8 mouse cellular contexts compared by ENCODE assay signal in genomic region chr2:19371390-19372158, GRCm38 (mm10). TPM values are rescaled to one million over a fixed set of nuclear protein-coding genes. Genes with fewer than 3 reads are reported as not detected.
DNase-seq lines count a peak whose midpoint lies in the region; ATAC-seq and TF ChIP-seq lines count a peak whose summit lies in the region.

TSS of gene Msrb2 (plus strand) at chr2:19371440.

- peak; percentile 84 for ATAC-seq in embryonic facial prominence, embryonic 11.5 days (replicated peaks; ENCODE audit: insufficient number of reproducible peaks, low FRiP score, low TSS enrichment, low read depth)
- peak; percentile 88 for ATAC-seq in granulocyte monocyte progenitor cell, adult 5-6 weeks (replicated peaks; ENCODE audit: poor library complexity, severe bottlenecking)
- ATAC-seq in intestine, postnatal 0 days: peak; percentile 92

- peak within 1 kb of the TSS; percentile 67 for H3K4me2 ChIP-seq in embryonic facial prominence, embryonic 11.5 days (ENCODE audit: low read depth, low read length)
- H3K4me2 ChIP-seq in intestine, postnatal 0 days (replicated peaks; ENCODE audit: low read depth): peak within 1 kb of the TSS; percentile 68

- intact Hi-C loops in left cerebral cortex, postnatal 36 days (cut with DNase I): no loop called here

- H3K9me3 ChIP-seq in embryonic facial prominence, embryonic 11.5 days (replicated peaks; ENCODE audit: control insufficient read depth, low read length): no peaks in the 10 kb centered on the region
- H3K9me3 ChIP-seq in intestine, postnatal 0 days (ENCODE audit: control insufficient read depth): no peaks in the 10 kb centered on the region
- no peaks in the 10 kb centered on the region for H3K9me3 ChIP-seq in midbrain, embryonic 10.5 days (replicated peaks)

- peak within 1 kb of the TSS; percentile 85 for H3K9ac ChIP-seq in embryonic facial prominence, embryonic 11.5 days (replicated peaks; ENCODE audit: low read length)
- H3K9ac ChIP-seq in intestine, postnatal 0 days (ENCODE audit: low read depth, low read length): peak within 1 kb of the TSS; percentile 76

- peak within 1 kb of the TSS; percentile 62 for H3K27ac ChIP-seq in embryonic facial prominence, embryonic 11.5 days (replicated peaks; ENCODE audit: low read depth, low read length)
- peak within 1 kb of the TSS; percentile 64 for H3K27ac ChIP-seq in intestine, postnatal 0 days (ENCODE audit: low read depth, low read length)
- peak within 1 kb of the TSS; percentile 91 for H3K27ac ChIP-seq in midbrain, embryonic 10.5 days (replicated peaks)

- peak within 1 kb of the TSS; percentile 75 for H3K4me3 ChIP-seq in embryonic facial prominence, embryonic 11.5 days (ENCODE audit: low read depth, low read length)
- peak within 1 kb of the TSS; percentile 82 for H3K4me3 ChIP-seq in intestine, postnatal 0 days (ENCODE audit: low read depth, low read length)
- peak within 1 kb of the TSS; percentile 79 for H3K4me3 ChIP-seq in midbrain, embryonic 10.5 days

- H3K36me3 ChIP-seq in embryonic facial prominence, embryonic 11.5 days (replicated peaks; ENCODE audit: control insufficient read depth, insufficient read depth, low read depth, low read length): no peaks in the 10 kb centered on the region
- H3K36me3 ChIP-seq in intestine, postnatal 0 days (ENCODE audit: control insufficient read depth, insufficient read depth): no peaks in the 10 kb centered on the region
- H3K36me3 ChIP-seq in midbrain, embryonic 10.5 days: no peaks in the 10 kb centered on the region

- no peaks in the 10 kb centered on the region for H3K4me1 ChIP-seq in embryonic facial prominence, embryonic 11.5 days (ENCODE audit: control insufficient read depth, insufficient read depth, low read length)
- H3K4me1 ChIP-seq in intestine, postnatal 0 days (replicated peaks; ENCODE audit: control insufficient read depth, insufficient read depth, low read length): no peaks in the 10 kb centered on the region
- peaks cover 17% of the 10 kb centered on the region for H3K4me1 ChIP-seq in midbrain, embryonic 10.5 days

- peak; percentile 82 for TF ChIP-seq CTCF in intestine, postnatal 0 days (IDR thresholded peaks at IDR 0.05; ENCODE audit: low read depth)

- WGBS in embryonic facial prominence, embryonic 11.5 days: under 1% methylated on average over 39 of the region's 39 CpGs
- under 1% methylated on average over 39 of the region's 39 CpGs for WGBS in intestine, postnatal 0 days
- WGBS in midbrain, embryonic 10.5 days: under 1% methylated on average over 39 of the region's 39 CpGs

- DNase-seq in adrenal gland, postnatal 10 days: peak; percentile 84
- peak; percentile 80 for DNase-seq in embryonic facial prominence, embryonic 11.5 days (ENCODE audit: low spot score)
- peak; percentile 77 for DNase-seq in left cerebral cortex, postnatal 36 days (ENCODE audit: low spot score in 2 of 2)
- peak; percentile 79 for DNase-seq in midbrain, embryonic 10.5 days (ENCODE audit: low spot score)
- DNase-seq in right cerebral cortex, postnatal 36 days (ENCODE audit: low spot score in 2 of 2): peak; percentile 34 to 45
- peak; percentile 73 for DNase-seq in yolk sac, embryonic 10.5 days (ENCODE audit: low spot score)

- H3K27me3 ChIP-seq in embryonic facial prominence, embryonic 11.5 days (ENCODE audit: control insufficient read depth, insufficient read depth, low read length): no peaks in the 10 kb centered on the region
- H3K27me3 ChIP-seq in intestine, postnatal 0 days (replicated peaks; ENCODE audit: control insufficient read depth, insufficient read depth, low read length): no peaks in the 10 kb centered on the region
- no peaks in the 10 kb centered on the region for H3K27me3 ChIP-seq in midbrain, embryonic 10.5 days (ENCODE audit: low read depth, poor library complexity, severe bottlenecking)

RNA-seq across cellular contexts. Expression of gene Msrb2, which starts in this region (rescaled TPM):
- 10 to 100 TPM; 25.2 to 27.6 TPM for total RNA-seq in adrenal gland, postnatal 10 days (2021)
- polyA plus RNA-seq in embryonic facial prominence, embryonic 11.5 days (2014; fragmentation: Nextera tagmentation; extraction: Ambion mirVana): 22.6 and 26.0 TPM in 2 replicates
- total RNA-seq in granulocyte monocyte progenitor cell, adult 5-6 weeks (2014; fragmentation: Nextera tagmentation): 16.0 and 26.1 TPM in 2 replicates
- 12.0 and 14.6 TPM in 2 replicates for total RNA-seq in granulocyte monocyte progenitor cell, adult 5-6 weeks (2017)
- polyA plus RNA-seq in intestine, postnatal 0 days (2015; fragmentation: Nextera tagmentation; extraction: Ambion mirVana): 8.3 TPM in 2 replicates
- total RNA-seq in left cerebral cortex, postnatal 36 days (2021): 10 to 100 TPM; 16.2 to 24.3 TPM
- 14.5 and 16.8 TPM in 2 replicates for polyA plus RNA-seq in midbrain, embryonic 10.5 days (2016; fragmentation: Nextera tagmentation; extraction: Ambion mirVana)

Comparison
In these comparisons a context has a peak if more than half of its experiments do, and no peak if none do; other contexts are left out.
1. Peak in every context shown above with its lines: DNase-seq, ATAC-seq, H3K4me3 ChIP-seq and H3K27ac ChIP-seq.